Mouse (Mus musculus): ENCODE results near the gene Btg3. TPM values are rescaled to one million over a fixed set of nuclear protein-coding genes. Genes with fewer than 3 reads are reported as not detected.
A peak's percentile ranks its signal among the peaks of the same experiment; 100 is the strongest.
"Not testable (repeated sequence)": the region's sequence is repeated elsewhere in the genome, so short reads cannot be mapped to it uniquely, and the experiment has no call there.

Gene Btg3
- polyA plus RNA-seq, 1 experiment from 2014 or later: 209 TPM

DNA sequence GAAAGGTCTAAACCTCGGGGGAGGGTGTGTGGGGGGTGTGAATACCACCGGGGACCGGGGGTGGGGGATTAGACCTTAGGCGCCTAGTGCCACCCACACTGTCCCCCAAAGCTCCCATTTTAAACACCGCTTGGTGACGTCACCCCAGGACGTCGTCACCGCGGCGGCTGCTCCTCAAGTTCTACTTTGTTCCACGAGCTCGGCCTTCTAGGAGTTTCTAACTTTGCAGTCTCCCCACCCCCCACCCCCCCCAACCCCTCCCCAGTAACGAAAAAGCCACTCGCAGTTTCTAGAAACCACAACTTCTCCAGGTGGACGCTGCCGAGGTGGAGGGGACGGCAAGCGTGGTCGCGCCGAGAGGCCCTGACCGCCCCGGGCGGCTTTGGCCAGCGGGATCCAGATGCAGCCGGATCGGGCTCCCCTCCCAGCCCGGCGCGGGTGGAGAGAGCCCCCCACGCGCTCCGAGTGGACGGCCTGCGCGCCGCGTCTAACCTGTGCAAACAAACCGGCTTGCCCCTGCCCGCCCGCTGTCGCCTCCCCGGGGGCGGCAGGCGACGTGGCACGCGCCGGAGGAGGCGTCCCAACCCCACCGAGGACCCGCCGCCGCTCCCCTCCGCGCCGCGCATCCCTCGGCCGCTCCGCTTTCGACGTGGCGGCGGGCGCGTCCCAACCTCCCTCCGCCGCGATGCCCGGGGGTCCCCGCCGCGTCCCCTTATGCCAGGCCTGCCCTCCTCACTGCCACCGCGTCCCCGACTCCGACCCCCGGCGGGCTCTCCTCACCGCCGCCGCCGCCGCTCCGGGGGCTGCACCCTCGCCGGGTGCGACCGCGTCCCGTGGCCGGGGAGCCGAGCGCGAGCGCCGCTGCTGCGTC is 936 bp downstream of the Btg3 start:
- peak overlapping the region; percentile 96 for H3K27ac ChIP-seq (ENCODE audit: low read length)
- no peaks in the 10 kb centered on the region for H3K36me3 ChIP-seq (ENCODE audit: insufficient read depth, low read length)
- peak overlapping the region; percentile 96 for H3K9ac ChIP-seq (replicated peaks; ENCODE audit: low read depth)
- H3K4me1 ChIP-seq (ENCODE audit: insufficient read depth, low read depth, low read length): no peaks in the 10 kb centered on the region; the same call in 1 of the 2 replicates
- no peaks in the 10 kb centered on the region for H3K9me3 ChIP-seq (ENCODE audit: low read length)
- ATAC-seq: peak; percentile 23
- H3K27me3 ChIP-seq (replicated peaks; ENCODE audit: insufficient read depth, low read length): no peaks in the 10 kb centered on the region
- DNase-seq (ENCODE audit: low spot score): peak; percentile 87
- TF ChIP-seq CTCF (IDR thresholded peaks at IDR 0.05): no peak
- TF ChIP-seq EP300 (IDR thresholded peaks at IDR 0.05): no peak
- H3K4me2 ChIP-seq (replicated peaks; ENCODE audit: low read depth, low read length): peak overlapping the region; percentile 68
- H3K4me3 ChIP-seq (ENCODE audit: low read depth, low read length): peak overlapping the region; percentile 93
- under 1% methylated on average over 49 of the region's 100 CpGs for WGBS

DNA sequence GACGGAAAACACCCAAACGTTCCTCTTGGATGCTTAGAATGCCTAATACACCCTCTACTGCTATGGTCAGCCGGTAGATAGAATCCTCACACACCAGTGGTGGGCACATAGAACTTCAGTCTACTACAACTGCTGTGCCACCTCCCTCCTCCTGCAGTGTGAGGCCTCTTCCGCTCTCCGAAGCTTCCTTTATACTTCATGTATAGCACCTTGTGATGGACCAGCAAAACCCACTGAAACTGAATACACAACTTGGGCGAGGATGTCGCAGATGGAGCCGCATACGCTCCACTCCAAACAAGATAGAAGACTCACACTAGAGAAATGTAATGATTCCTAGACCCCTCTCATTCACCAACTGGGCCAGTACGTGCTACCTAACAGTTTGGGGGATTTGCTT is 1.8 kb downstream of the Btg3 start:
- DNase-seq (ENCODE audit: low spot score) (peak; percentile 65), ATAC-seq (no peak)
- no peak for TF ChIP-seq CTCF (IDR thresholded peaks at IDR 0.05)
- TF ChIP-seq EP300 (IDR thresholded peaks at IDR 0.05): no peak
- 15% methylated on average over 10 of the region's 10 CpGs for WGBS
- H3K4me1 ChIP-seq (ENCODE audit: insufficient read depth, low read depth, low read length): no peaks in the 10 kb centered on the region; the same call in 1 of the 2 replicates
- peak overlapping the region; percentile 96 for H3K27ac ChIP-seq (ENCODE audit: low read length)
- no peaks in the 10 kb centered on the region for H3K36me3 ChIP-seq (ENCODE audit: insufficient read depth, low read length)
- no peaks in the 10 kb centered on the region for H3K27me3 ChIP-seq (replicated peaks; ENCODE audit: insufficient read depth, low read length)
- H3K9me3 ChIP-seq (ENCODE audit: low read length): no peaks in the 10 kb centered on the region
- H3K4me3 ChIP-seq (ENCODE audit: low read depth, low read length): peak overlapping the region; percentile 93
- peak overlapping the region; percentile 68 for H3K4me2 ChIP-seq (replicated peaks; ENCODE audit: low read depth, low read length)
- peak overlapping the region; percentile 96 for H3K9ac ChIP-seq (replicated peaks; ENCODE audit: low read depth)

DNA sequence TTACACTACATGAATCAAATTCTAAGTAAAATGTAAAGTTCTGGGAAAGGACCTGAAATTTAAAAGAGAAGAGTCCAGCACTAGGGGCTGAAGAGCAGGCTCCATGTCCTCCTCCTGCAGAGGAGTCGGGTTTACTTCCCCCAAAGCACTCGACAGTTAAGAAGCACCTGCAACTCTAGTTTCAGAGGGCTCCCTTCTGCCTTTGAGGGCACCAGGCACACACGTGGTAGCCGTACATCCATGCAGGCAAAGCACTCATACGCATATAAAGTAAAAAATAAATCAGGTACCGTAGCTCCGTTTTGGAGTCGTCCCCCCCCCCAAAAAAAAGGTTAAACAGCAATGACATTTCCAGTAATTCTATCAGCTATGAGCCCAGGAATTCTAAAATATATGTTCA is 3.2 kb downstream of the Btg3 start:
- Histone ChIP-seq H3K36me3 (ENCODE audit: insufficient read depth, low read length) (0 out of 2 replicates have a peak, but pooled peaks cover 8% of the 10 kb centered on the region), H3K27ac (ENCODE audit: low read length) (0 out of 2 replicates have a peak overlapping the region, but pooled peaks have one; percentile 26), H3K4me3 (ENCODE audit: low read depth, low read length) (peak overlapping the region; percentile 13; the same call in 1 of the 2 replicates), H3K9ac (replicated peaks; ENCODE audit: low read depth) (no peak overlapping the region), H3K4me1 (ENCODE audit: insufficient read depth, low read depth, low read length) (no peaks in the 10 kb centered on the region; the same call in 1 of the 2 replicates), H3K27me3 (replicated peaks; ENCODE audit: insufficient read depth, low read length) (no peaks in the 10 kb centered on the region), H3K4me2 (replicated peaks; ENCODE audit: low read depth, low read length) (peak overlapping the region; percentile 34; the same call in 1 of the 2 replicates), H3K9me3 (ENCODE audit: low read length) (no peaks in the 10 kb centered on the region)
- DNase-seq (ENCODE audit: low spot score): no peak
- no peak for ATAC-seq
- WGBS: 56% methylated on average over 8 of the region's 8 CpGs
- TF ChIP-seq CTCF (IDR thresholded peaks at IDR 0.05) (no peak), EP300 (IDR thresholded peaks at IDR 0.05) (no peak)

DNA sequence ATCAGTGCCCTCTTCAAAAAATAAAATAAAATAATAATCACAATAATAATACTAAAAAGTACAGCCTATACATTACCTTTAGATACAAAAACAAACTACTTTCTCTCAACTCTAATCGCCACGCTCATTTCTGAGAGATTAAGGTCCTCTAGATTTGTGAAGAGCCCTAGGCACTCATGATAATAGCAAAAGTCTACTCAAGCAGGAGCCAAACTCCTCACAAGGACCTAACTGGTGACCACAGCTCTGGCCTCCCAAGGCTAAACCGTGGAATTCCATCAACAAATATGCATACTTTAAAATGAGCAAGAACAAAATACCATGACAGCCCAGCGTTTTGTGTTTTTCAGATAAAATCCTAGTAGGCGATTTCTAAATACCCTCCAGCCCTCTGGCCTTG is 4.2 kb downstream of the Btg3 start:
- no peaks in the 10 kb centered on the region for H3K9me3 ChIP-seq (ENCODE audit: low read length)
- H3K4me2 ChIP-seq (replicated peaks; ENCODE audit: low read depth, low read length): no peak overlapping the region
- no peaks in the 10 kb centered on the region for H3K27me3 ChIP-seq (replicated peaks; ENCODE audit: insufficient read depth, low read length)
- 0 out of 2 replicates have a peak overlapping the region, but pooled peaks have one; percentile 1 for H3K27ac ChIP-seq (ENCODE audit: low read length)
- DNase-seq (ENCODE audit: low spot score) (peak; percentile 57), ATAC-seq (no peak)
- TF ChIP-seq EP300 (IDR thresholded peaks at IDR 0.05) (no peak), CTCF (IDR thresholded peaks at IDR 0.05) (no peak)
- H3K4me1 ChIP-seq (ENCODE audit: insufficient read depth, low read depth, low read length): no peaks in the 10 kb centered on the region; the same call in 1 of the 2 replicates
- H3K9ac ChIP-seq (replicated peaks; ENCODE audit: low read depth): no peak overlapping the region
- no peak overlapping the region; the same call in 1 of the 2 replicates for H3K4me3 ChIP-seq (ENCODE audit: low read depth, low read length)
- H3K36me3 ChIP-seq (ENCODE audit: insufficient read depth, low read length): 0 out of 2 replicates have a peak, but pooled peaks cover 10% of the 10 kb centered on the region
- WGBS: 56% methylated on average over 5 of the region's 5 CpGs

DNA sequence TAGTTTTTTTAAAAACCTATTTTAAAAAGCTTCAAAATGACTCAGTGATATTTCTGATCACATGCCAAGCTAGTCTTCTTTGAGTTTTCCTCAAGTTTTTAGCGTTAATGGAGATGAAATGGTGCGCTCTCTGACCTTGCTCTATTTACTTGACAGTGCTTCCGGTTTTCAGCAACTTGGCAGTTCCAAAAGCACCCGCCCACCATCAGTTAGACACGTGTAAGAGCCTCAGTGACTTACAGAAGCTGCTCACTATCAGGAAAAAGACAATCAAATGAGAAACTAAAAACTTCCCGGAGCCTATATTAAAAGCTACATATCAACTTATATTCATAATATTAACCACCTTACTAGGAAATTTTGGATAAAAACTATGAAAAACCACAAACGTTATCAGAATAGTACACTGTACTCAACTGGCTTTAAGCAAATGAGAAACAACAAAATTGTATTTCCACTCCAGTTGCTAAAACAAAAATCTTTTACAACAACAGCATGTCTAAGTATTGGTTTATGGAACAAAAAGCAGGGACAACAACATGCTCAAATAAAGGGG is 5.4 kb downstream of the Btg3 start:
- WGBS: 37% methylated on average over 7 of the region's 7 CpGs
- ATAC-seq (no peak), DNase-seq (ENCODE audit: low spot score) (peak; percentile 49)
- no peak overlapping the region for H3K9ac ChIP-seq (replicated peaks; ENCODE audit: low read depth)
- H3K27ac ChIP-seq (ENCODE audit: low read length): no peak overlapping the region
- no peaks in the 10 kb centered on the region for H3K27me3 ChIP-seq (replicated peaks; ENCODE audit: insufficient read depth, low read length)
- H3K4me1 ChIP-seq (ENCODE audit: insufficient read depth, low read depth, low read length): no peaks in the 10 kb centered on the region; the same call in 1 of the 2 replicates
- peaks cover 10% of the 10 kb centered on the region; the same call in 1 of the 2 replicates for H3K36me3 ChIP-seq (ENCODE audit: insufficient read depth, low read length)
- no peak overlapping the region for H3K4me3 ChIP-seq (ENCODE audit: low read depth, low read length)
- no peak for TF ChIP-seq CTCF (IDR thresholded peaks at IDR 0.05)
- no peak for TF ChIP-seq EP300 (IDR thresholded peaks at IDR 0.05)
- no peaks in the 10 kb centered on the region for H3K9me3 ChIP-seq (ENCODE audit: low read length)
- no peak overlapping the region for H3K4me2 ChIP-seq (replicated peaks; ENCODE audit: low read depth, low read length)

GRCm38 (mm10) chr16:78364554-78364953 is 12.4 kb downstream of the Btg3 start:
- not testable (repeated sequence) for H3K27ac ChIP-seq (ENCODE audit: low read length); H3K27me3 ChIP-seq (replicated peaks; ENCODE audit: insufficient read depth, low read length); H3K4me1 ChIP-seq (ENCODE audit: insufficient read depth, low read depth, low read length); H3K9ac ChIP-seq (replicated peaks; ENCODE audit: low read depth); H3K4me2 ChIP-seq (replicated peaks; ENCODE audit: low read depth, low read length); H3K4me3 ChIP-seq (ENCODE audit: low read depth, low read length); ATAC-seq; DNase-seq (ENCODE audit: low spot score); H3K9me3 ChIP-seq (ENCODE audit: low read length)
- TF ChIP-seq CTCF (IDR thresholded peaks at IDR 0.05): 0 out of 2 replicates have a peak, but pooled peaks have one; percentile 9
- 94% methylated on average over 9 of the region's 9 CpGs for WGBS
- H3K36me3 ChIP-seq (ENCODE audit: insufficient read depth, low read length): peaks cover 25% of the 10 kb centered on the region; the same call in 1 of the 2 replicates

All from lung, postnatal 0 days (tissue).